Mouse (Mus musculus): ENCODE measurements around the gene Tmem8.

Tmem8 gene

GRCm38 (mm10) chr17:26142796-26143195, 29.7 kb downstream of the Tmem8 start:
- H3K4me3 ChIP-seq (replicated peaks; ENCODE audit: low read length), result no peak overlapping the region
- no peaks in the 10 kb centered on the region for H3K27me3 ChIP-seq (ENCODE audit: insufficient read depth, low read length)
- no peaks in the 10 kb centered on the region for H3K9me3 ChIP-seq (ENCODE audit: low read length)
- peaks cover 59% of the 10 kb centered on the region for H3K4me1 ChIP-seq (replicated peaks; ENCODE audit: low read depth, low read length)
- H3K36me3 ChIP-seq (ENCODE audit: insufficient read depth, low read length), result peaks cover 58% of the 10 kb centered on the region
- TF ChIP-seq POU5F1 (IDR thresholded peaks at IDR 0.05; ENCODE audit: borderline replicate concordance, low read length), result no peak
- TF ChIP-seq CTCF (conservative IDR thresholded peaks at IDR 0.05; ENCODE audit: low read length), result no peak
- no peak for TF ChIP-seq NANOG (IDR thresholded peaks at IDR 0.05; ENCODE audit: borderline replicate concordance, low read length)

- no peak overlapping the region for H3K4me3 ChIP-seq (replicated peaks; ENCODE audit: low read length)
- H3K9me3 ChIP-seq (ENCODE audit: low read length), result no peaks in the 10 kb centered on the region
- peaks cover 64% of the 10 kb centered on the region for H3K36me3 ChIP-seq (ENCODE audit: insufficient read depth, low read length)
- TF ChIP-seq NANOG (IDR thresholded peaks at IDR 0.05; ENCODE audit: borderline replicate concordance, low read length), result no peak
- no peak for TF ChIP-seq POU5F1 (IDR thresholded peaks at IDR 0.05; ENCODE audit: borderline replicate concordance, low read length)
- TF ChIP-seq CTCF (conservative IDR thresholded peaks at IDR 0.05; ENCODE audit: low read length), result no peak
- H3K27me3 ChIP-seq (ENCODE audit: insufficient read depth, low read length), result no peaks in the 10 kb centered on the region
- peaks cover 61% of the 10 kb centered on the region for H3K4me1 ChIP-seq (replicated peaks; ENCODE audit: low read depth, low read length)
Measured at GRCm38 (mm10) chr17:26143386-26143785, 30.3 kb downstream of the Tmem8 start.

- peak; percentile 41 for TF ChIP-seq CTCF (conservative IDR thresholded peaks at IDR 0.05; ENCODE audit: low read length)
- no peak for TF ChIP-seq NANOG (IDR thresholded peaks at IDR 0.05; ENCODE audit: borderline replicate concordance, low read length)
- no peak for TF ChIP-seq POU5F1 (IDR thresholded peaks at IDR 0.05; ENCODE audit: borderline replicate concordance, low read length)
- H3K4me3 ChIP-seq (replicated peaks; ENCODE audit: low read length), result no peak overlapping the region
- H3K9me3 ChIP-seq (ENCODE audit: low read length), result no peaks in the 10 kb centered on the region
- no peaks in the 10 kb centered on the region for H3K27me3 ChIP-seq (ENCODE audit: insufficient read depth, low read length)
- H3K36me3 ChIP-seq (ENCODE audit: insufficient read depth, low read length), result peaks cover 84% of the 10 kb centered on the region
- peaks cover 37% of the 10 kb centered on the region for H3K4me1 ChIP-seq (replicated peaks; ENCODE audit: low read depth, low read length)
Measured at GRCm38 (mm10) chr17:26149056-26149455, 36.0 kb downstream of the Tmem8 start.

GRCm38 (mm10) chr17:26151886-26152630, 39.0 kb downstream of the Tmem8 start:
- Histone ChIP-seq H3K4me1 (replicated peaks; ENCODE audit: low read depth, low read length) (peaks cover 22% of the 10 kb centered on the region), H3K4me3 (replicated peaks; ENCODE audit: low read length) (no peak overlapping the region), H3K9me3 (ENCODE audit: low read length) (no peaks in the 10 kb centered on the region), H3K36me3 (ENCODE audit: insufficient read depth, low read length) (peaks cover 74% of the 10 kb centered on the region), H3K27me3 (ENCODE audit: insufficient read depth, low read length) (no peaks in the 10 kb centered on the region)
- TF ChIP-seq CTCF (conservative IDR thresholded peaks at IDR 0.05; ENCODE audit: low read length) (no peak), NANOG (IDR thresholded peaks at IDR 0.05; ENCODE audit: borderline replicate concordance, low read length) (no peak), POU5F1 (IDR thresholded peaks at IDR 0.05; ENCODE audit: borderline replicate concordance, low read length) (no peak)

GRCm38 (mm10) chr17:26162736-26163135, 49.6 kb downstream of the Tmem8 start:
- H3K36me3 ChIP-seq (ENCODE audit: insufficient read depth, low read length), result peaks cover 40% of the 10 kb centered on the region
- no peaks in the 10 kb centered on the region for H3K9me3 ChIP-seq (ENCODE audit: low read length)
- no peak overlapping the region for H3K4me3 ChIP-seq (replicated peaks; ENCODE audit: low read length)
- TF ChIP-seq POU5F1 (IDR thresholded peaks at IDR 0.05; ENCODE audit: borderline replicate concordance, low read length) (no peak), CTCF (conservative IDR thresholded peaks at IDR 0.05; ENCODE audit: low read length) (no peak), NANOG (IDR thresholded peaks at IDR 0.05; ENCODE audit: borderline replicate concordance, low read length) (no peak)
- no peaks in the 10 kb centered on the region for H3K27me3 ChIP-seq (ENCODE audit: insufficient read depth, low read length)
- no peaks in the 10 kb centered on the region; the same call in 1 of the 2 replicates for H3K4me1 ChIP-seq (replicated peaks; ENCODE audit: low read depth, low read length)

GRCm38 (mm10) chr17:26168039-26168438, 54.9 kb downstream of the Tmem8 start:
- Histone ChIP-seq H3K4me1 (replicated peaks; ENCODE audit: low read depth, low read length) (no peaks in the 10 kb centered on the region), H3K4me3 (replicated peaks; ENCODE audit: low read length) (no peak overlapping the region), H3K27me3 (ENCODE audit: insufficient read depth, low read length) (no peaks in the 10 kb centered on the region)

More at GRCm38 (mm10) chr17:26168039-26168438, 54.9 kb downstream of the Tmem8 start:
- Histone ChIP-seq H3K36me3 (ENCODE audit: insufficient read depth, low read length) (peaks cover 49% of the 10 kb centered on the region), H3K9me3 (ENCODE audit: low read length) (no peaks in the 10 kb centered on the region)
- TF ChIP-seq NANOG (IDR thresholded peaks at IDR 0.05; ENCODE audit: borderline replicate concordance, low read length) (no peak), POU5F1 (IDR thresholded peaks at IDR 0.05; ENCODE audit: borderline replicate concordance, low read length) (no peak), CTCF (conservative IDR thresholded peaks at IDR 0.05; ENCODE audit: low read length) (no peak)
